Mouse (Mus musculus): ENCODE results near the gene Gm28372. TPM values are rescaled to one million over a fixed set of nuclear protein-coding genes. Genes with fewer than 3 reads are reported as not detected.
"Not testable (repeated sequence)": the region's sequence is repeated elsewhere in the genome, so short reads cannot be mapped to it uniquely, and the experiment has no call there.

The Gm28372 gene
- polyA plus RNA-seq (2012; rRNA removed): not detected in 2 replicates

GRCm38 (mm10) chr2:130404939-130405338 lies at the start of gene Gm28372, which contains the start of gene 1700020A23Rik:
Gene Gm28372 (plus strand): TSS chr2:130405239.
Gene 1700020A23Rik (plus strand): TSS chr2:130405259.
- TF ChIP-seq CTCF (IDR thresholded peaks at IDR 0.05; ENCODE audit: borderline replicate concordance, insufficient read depth, low read depth, low read length) (no peak), POLR2A (IDR thresholded peaks at IDR 0.05; ENCODE audit: borderline replicate concordance, insufficient read depth, low read length) (no peak)
- Histone ChIP-seq H3K4me3 (replicated peaks; ENCODE audit: insufficient read depth, low read depth, low read length) (no peak within 1 kb of the TSS), H3K27ac (ENCODE audit: insufficient read depth, low read length) (no peak within 1 kb of the TSS), H3K27me3 (ENCODE audit: control insufficient read depth, insufficient read depth, low read length) (no peaks in the 10 kb centered on the region), H3K4me1 (ENCODE audit: control insufficient read depth, insufficient read depth, low read length) (no peaks in the 10 kb centered on the region)
- no peak for DNase-seq
- WGBS: 93% methylated on average over 1 of the region's 1 CpGs

GRCm38 (mm10) chr2:130357551-130357950 lies 47.5 kb upstream of the Gm28372 start:
- Histone ChIP-seq H3K4me1 (ENCODE audit: control insufficient read depth, insufficient read depth, low read length) (no peaks in the 10 kb centered on the region), H3K27me3 (ENCODE audit: control insufficient read depth, insufficient read depth, low read length) (peaks cover 2% of the 10 kb centered on the region; the same call in 1 of the 2 replicates), H3K27ac (ENCODE audit: insufficient read depth, low read length) (no peak overlapping the region), H3K4me3 (replicated peaks; ENCODE audit: insufficient read depth, low read depth, low read length) (no peak overlapping the region)
- TF ChIP-seq POLR2A (IDR thresholded peaks at IDR 0.05; ENCODE audit: borderline replicate concordance, insufficient read depth, low read length): no peak
- TF ChIP-seq CTCF (IDR thresholded peaks at IDR 0.05; ENCODE audit: borderline replicate concordance, insufficient read depth, low read depth, low read length): no peak
- no peak for DNase-seq
- 91% methylated on average over 5 of the region's 5 CpGs for WGBS

GRCm38 (mm10) chr2:130358852-130359251 lies 46.2 kb upstream of the Gm28372 start:
- TF ChIP-seq CTCF (IDR thresholded peaks at IDR 0.05; ENCODE audit: borderline replicate concordance, insufficient read depth, low read depth, low read length) (no peak), POLR2A (IDR thresholded peaks at IDR 0.05; ENCODE audit: borderline replicate concordance, insufficient read depth, low read length) (no peak)
- Histone ChIP-seq H3K4me3 (replicated peaks; ENCODE audit: insufficient read depth, low read depth, low read length) (no peak overlapping the region), H3K27ac (ENCODE audit: insufficient read depth, low read length) (no peak overlapping the region), H3K4me1 (ENCODE audit: control insufficient read depth, insufficient read depth, low read length) (no peaks in the 10 kb centered on the region), H3K27me3 (ENCODE audit: control insufficient read depth, insufficient read depth, low read length) (peaks cover 2% of the 10 kb centered on the region; the same call in 1 of the 2 replicates)
- no peak for DNase-seq
- WGBS: 28% methylated on average over 5 of the region's 5 CpGs

- H3K27me3 ChIP-seq (ENCODE audit: control insufficient read depth, insufficient read depth, low read length): peaks cover 3% of the 10 kb centered on the region; the same call in 1 of the 2 replicates
- H3K4me1 ChIP-seq (ENCODE audit: control insufficient read depth, insufficient read depth, low read length): no peaks in the 10 kb centered on the region
- no peak overlapping the region for H3K4me3 ChIP-seq (replicated peaks; ENCODE audit: insufficient read depth, low read depth, low read length)
- DNase-seq: peak; percentile 11 to 20
- 5% methylated on average over 14 of the region's 14 CpGs for WGBS
- no peak for TF ChIP-seq POLR2A (IDR thresholded peaks at IDR 0.05; ENCODE audit: borderline replicate concordance, insufficient read depth, low read length)
- peak; percentile 39; the same call in 1 of the 2 replicates for TF ChIP-seq CTCF (IDR thresholded peaks at IDR 0.05; ENCODE audit: borderline replicate concordance, insufficient read depth, low read depth, low read length)
- no peak overlapping the region for H3K27ac ChIP-seq (ENCODE audit: insufficient read depth, low read length)
These were observed 42.5 kb upstream of the Gm28372 start for GRCm38 (mm10) chr2:130362511-130363026.

GRCm38 (mm10) chr2:130365211-130366094 lies 39.6 kb upstream of the Gm28372 start:
- no peak for DNase-seq
- Histone ChIP-seq H3K27ac (ENCODE audit: insufficient read depth, low read length) (no peak overlapping the region), H3K4me3 (replicated peaks; ENCODE audit: insufficient read depth, low read depth, low read length) (no peak overlapping the region), H3K27me3 (ENCODE audit: control insufficient read depth, insufficient read depth, low read length) (peaks cover 3% of the 10 kb centered on the region; the same call in 1 of the 2 replicates), H3K4me1 (ENCODE audit: control insufficient read depth, insufficient read depth, low read length) (no peaks in the 10 kb centered on the region)
- 10% methylated on average over 30 of the region's 30 CpGs for WGBS
- TF ChIP-seq POLR2A (IDR thresholded peaks at IDR 0.05; ENCODE audit: borderline replicate concordance, insufficient read depth, low read length) (no peak), CTCF (IDR thresholded peaks at IDR 0.05; ENCODE audit: borderline replicate concordance, insufficient read depth, low read depth, low read length) (no peak)

- no peaks in the 10 kb centered on the region for H3K4me1 ChIP-seq (ENCODE audit: control insufficient read depth, insufficient read depth, low read length)
- H3K27me3 ChIP-seq (ENCODE audit: control insufficient read depth, insufficient read depth, low read length): peaks cover 2% of the 10 kb centered on the region; the same call in 1 of the 2 replicates
- no peak for DNase-seq
- TF ChIP-seq CTCF (IDR thresholded peaks at IDR 0.05; ENCODE audit: borderline replicate concordance, insufficient read depth, low read depth, low read length) (no peak), POLR2A (IDR thresholded peaks at IDR 0.05; ENCODE audit: borderline replicate concordance, insufficient read depth, low read length) (no peak)
- H3K4me3 ChIP-seq (replicated peaks; ENCODE audit: insufficient read depth, low read depth, low read length): no peak overlapping the region
- H3K27ac ChIP-seq (ENCODE audit: insufficient read depth, low read length): no peak overlapping the region
- WGBS: 55% methylated on average over 4 of the region's 4 CpGs
These were observed 37.7 kb upstream of the Gm28372 start for GRCm38 (mm10) chr2:130367386-130367785.

- H3K27ac ChIP-seq (ENCODE audit: insufficient read depth, low read length); H3K4me3 ChIP-seq (replicated peaks; ENCODE audit: insufficient read depth, low read depth, low read length); DNase-seq; H3K27me3 ChIP-seq (ENCODE audit: control insufficient read depth, insufficient read depth, low read length); H3K4me1 ChIP-seq (ENCODE audit: control insufficient read depth, insufficient read depth, low read length): not testable (repeated sequence)
- 50% methylated on average over 1 of the region's 1 CpGs for WGBS
These were observed 32.0 kb upstream of the Gm28372 start for GRCm38 (mm10) chr2:130373026-130373425.

GRCm38 (mm10) chr2:130374951-130375350 lies 30.1 kb upstream of the Gm28372 start:
- WGBS: 5% methylated on average over 4 of the region's 4 CpGs

More at GRCm38 (mm10) chr2:130374951-130375350, 30.1 kb upstream of the Gm28372 start:
- peak in 1 of 2 experiments; percentile 47 for DNase-seq
- Histone ChIP-seq H3K4me3 (replicated peaks; ENCODE audit: insufficient read depth, low read depth, low read length) (no peak overlapping the region), H3K27ac (ENCODE audit: insufficient read depth, low read length) (no peak overlapping the region), H3K27me3 (ENCODE audit: control insufficient read depth, insufficient read depth, low read length) (no peaks in the 10 kb centered on the region; the same call in 1 of the 2 replicates), H3K4me1 (ENCODE audit: control insufficient read depth, insufficient read depth, low read length) (no peaks in the 10 kb centered on the region)
- no peak for TF ChIP-seq CTCF (IDR thresholded peaks at IDR 0.05; ENCODE audit: borderline replicate concordance, insufficient read depth, low read depth, low read length)
- TF ChIP-seq POLR2A (IDR thresholded peaks at IDR 0.05; ENCODE audit: borderline replicate concordance, insufficient read depth, low read length): no peak

Data from cerebellum, adult 2 months (tissue).